Mouse (Mus musculus): ENCODE measurements around the gene Acox2. TPM values are rescaled to one million over a fixed set of nuclear protein-coding genes. Genes with fewer than 3 reads are reported as not detected.
A peak's percentile ranks its signal among the peaks of the same experiment; 100 is the strongest.

Gene Acox2
- polyA plus RNA-seq, 1 experiment from 2014 or later: not detected

- no peak for ATAC-seq (ENCODE audit: insufficient number of reproducible peaks, insufficient read depth, low FRiP score, low read depth)
- Histone ChIP-seq H3K27me3 (ENCODE audit: control insufficient read depth, insufficient read depth, low read length) (no peaks in the 10 kb centered on the region), H3K36me3 (ENCODE audit: control insufficient read depth, insufficient read depth, low read length) (no peaks in the 10 kb centered on the region), H3K9me3 (ENCODE audit: control insufficient read depth, low read length) (no peaks in the 10 kb centered on the region), H3K27ac (replicated peaks in 1 of 2; ENCODE audit: control insufficient read depth in 1 of 2, insufficient read depth in 1 of 2, low read depth in 2 of 2, low read length in 2 of 2) (no peak overlapping the region), H3K4me3 (ENCODE audit: control insufficient read depth in 1 of 2, insufficient read depth in 1 of 2, low read depth in 1 of 2, low read length in 2 of 2) (no peak overlapping the region), H3K4me1 (ENCODE audit: control insufficient read depth in 2 of 2, insufficient read depth in 2 of 2, low read length in 2 of 2) (no peaks in the 10 kb centered on the region), H3K9ac (ENCODE audit: low read length) (no peak overlapping the region), H3K4me2 (ENCODE audit: low read length) (no peak overlapping the region)
- 96% methylated on average over 1 of the region's 1 CpGs for WGBS
These were observed 9.9 kb downstream of the Acox2 start for GRCm38 (mm10) chr14:8249206-8249605.

GRCm38 (mm10) chr14:8246878-8247277 lies 12.3 kb downstream of the Acox2 start:
- H3K9me3 ChIP-seq (ENCODE audit: control insufficient read depth, low read length): no peaks in the 10 kb centered on the region
- no peaks in the 10 kb centered on the region for H3K27me3 ChIP-seq (ENCODE audit: control insufficient read depth, insufficient read depth, low read length)
- WGBS: 75% methylated on average over 8 of the region's 8 CpGs
- H3K4me1 ChIP-seq (ENCODE audit: control insufficient read depth in 2 of 2, insufficient read depth in 2 of 2, low read length in 2 of 2): no peaks in the 10 kb centered on the region
- H3K4me2 ChIP-seq (ENCODE audit: low read length): no peak overlapping the region
- H3K4me3 ChIP-seq (ENCODE audit: control insufficient read depth in 1 of 2, insufficient read depth in 1 of 2, low read depth in 1 of 2, low read length in 2 of 2): no peak overlapping the region
- no peak for ATAC-seq (ENCODE audit: insufficient number of reproducible peaks, insufficient read depth, low FRiP score, low read depth)
- H3K9ac ChIP-seq (ENCODE audit: low read length): no peak overlapping the region
- H3K27ac ChIP-seq (replicated peaks in 1 of 2; ENCODE audit: control insufficient read depth in 1 of 2, insufficient read depth in 1 of 2, low read depth in 2 of 2, low read length in 2 of 2): no peak overlapping the region
- no peaks in the 10 kb centered on the region for H3K36me3 ChIP-seq (ENCODE audit: control insufficient read depth, insufficient read depth, low read length)

- Histone ChIP-seq H3K4me3 (ENCODE audit: control insufficient read depth in 1 of 2, insufficient read depth in 1 of 2, low read depth in 1 of 2, low read length in 2 of 2) (no peak overlapping the region), H3K4me2 (ENCODE audit: low read length) (no peak overlapping the region), H3K27ac (replicated peaks in 1 of 2; ENCODE audit: control insufficient read depth in 1 of 2, insufficient read depth in 1 of 2, low read depth in 2 of 2, low read length in 2 of 2) (no peak overlapping the region), H3K9me3 (ENCODE audit: control insufficient read depth, low read length) (no peaks in the 10 kb centered on the region), H3K36me3 (ENCODE audit: control insufficient read depth, insufficient read depth, low read length) (no peaks in the 10 kb centered on the region), H3K9ac (ENCODE audit: low read length) (no peak overlapping the region), H3K4me1 (ENCODE audit: control insufficient read depth in 2 of 2, insufficient read depth in 2 of 2, low read length in 2 of 2) (no peaks in the 10 kb centered on the region), H3K27me3 (ENCODE audit: control insufficient read depth, insufficient read depth, low read length) (no peaks in the 10 kb centered on the region)
- ATAC-seq (ENCODE audit: insufficient number of reproducible peaks, insufficient read depth, low FRiP score, low read depth): no peak
- 65% methylated on average over 5 of the region's 5 CpGs for WGBS
These were observed 14.9 kb downstream of the Acox2 start for GRCm38 (mm10) chr14:8244211-8244611.

GRCm38 (mm10) chr14:8243136-8243888 lies 15.8 kb downstream of the Acox2 start:
- H3K27ac ChIP-seq (replicated peaks in 1 of 2; ENCODE audit: control insufficient read depth in 1 of 2, insufficient read depth in 1 of 2, low read depth in 2 of 2, low read length in 2 of 2): no peak overlapping the region
- no peak for ATAC-seq (ENCODE audit: insufficient number of reproducible peaks, insufficient read depth, low FRiP score, low read depth)

GRCm38 (mm10) chr14:8242388-8242920 lies 16.7 kb downstream of the Acox2 start:
- no peak overlapping the region for H3K4me3 ChIP-seq (ENCODE audit: control insufficient read depth in 1 of 2, insufficient read depth in 1 of 2, low read depth in 1 of 2, low read length in 2 of 2)
- peak; percentile 59; the same call in 1 of the 2 replicates for ATAC-seq (ENCODE audit: insufficient number of reproducible peaks, insufficient read depth, low FRiP score, low read depth)
- no peaks in the 10 kb centered on the region for H3K9me3 ChIP-seq (ENCODE audit: control insufficient read depth, low read length)
- 49% methylated on average over 5 of the region's 5 CpGs for WGBS
- H3K36me3 ChIP-seq (ENCODE audit: control insufficient read depth, insufficient read depth, low read length): no peaks in the 10 kb centered on the region
- no peak overlapping the region for H3K4me2 ChIP-seq (ENCODE audit: low read length)
- H3K4me1 ChIP-seq (ENCODE audit: control insufficient read depth in 2 of 2, insufficient read depth in 2 of 2, low read length in 2 of 2): no peaks in the 10 kb centered on the region
- H3K27ac ChIP-seq (replicated peaks in 1 of 2; ENCODE audit: control insufficient read depth in 1 of 2, insufficient read depth in 1 of 2, low read depth in 2 of 2, low read length in 2 of 2): no peak overlapping the region
- no peaks in the 10 kb centered on the region for H3K27me3 ChIP-seq (ENCODE audit: control insufficient read depth, insufficient read depth, low read length)
- H3K9ac ChIP-seq (ENCODE audit: low read length): no peak overlapping the region

More at GRCm38 (mm10) chr14:8243136-8243888, 15.8 kb downstream of the Acox2 start:
- Histone ChIP-seq H3K9me3 (ENCODE audit: control insufficient read depth, low read length) (no peaks in the 10 kb centered on the region), H3K4me1 (ENCODE audit: control insufficient read depth in 2 of 2, insufficient read depth in 2 of 2, low read length in 2 of 2) (no peaks in the 10 kb centered on the region), H3K4me2 (ENCODE audit: low read length) (no peak overlapping the region), H3K27me3 (ENCODE audit: control insufficient read depth, insufficient read depth, low read length) (no peaks in the 10 kb centered on the region), H3K4me3 (ENCODE audit: control insufficient read depth in 1 of 2, insufficient read depth in 1 of 2, low read depth in 1 of 2, low read length in 2 of 2) (no peak overlapping the region), H3K36me3 (ENCODE audit: control insufficient read depth, insufficient read depth, low read length) (no peaks in the 10 kb centered on the region), H3K9ac (ENCODE audit: low read length) (no peak overlapping the region)
- WGBS: 65% methylated on average over 8 of the region's 8 CpGs

- Histone ChIP-seq H3K27me3 (ENCODE audit: control insufficient read depth, insufficient read depth, low read length) (no peaks in the 10 kb centered on the region), H3K36me3 (ENCODE audit: control insufficient read depth, insufficient read depth, low read length) (no peaks in the 10 kb centered on the region), H3K4me2 (ENCODE audit: low read length) (no peak overlapping the region), H3K9ac (ENCODE audit: low read length) (no peak overlapping the region), H3K9me3 (ENCODE audit: control insufficient read depth, low read length) (no peaks in the 10 kb centered on the region), H3K4me3 (ENCODE audit: control insufficient read depth in 1 of 2, insufficient read depth in 1 of 2, low read depth in 1 of 2, low read length in 2 of 2) (no peak overlapping the region), H3K4me1 (ENCODE audit: control insufficient read depth in 2 of 2, insufficient read depth in 2 of 2, low read length in 2 of 2) (no peaks in the 10 kb centered on the region), H3K27ac (replicated peaks in 1 of 2; ENCODE audit: control insufficient read depth in 1 of 2, insufficient read depth in 1 of 2, low read depth in 2 of 2, low read length in 2 of 2) (no peak overlapping the region)
- ATAC-seq (ENCODE audit: insufficient number of reproducible peaks, insufficient read depth, low FRiP score, low read depth): no peak
These were observed 17.3 kb downstream of the Acox2 start for GRCm38 (mm10) chr14:8241816-8242215.

GRCm38 (mm10) chr14:8233252-8233651 lies 25.9 kb downstream of the Acox2 start:
- 0 out of 2 replicates have a peak, but pooled peaks have one; percentile 50 for ATAC-seq (ENCODE audit: insufficient number of reproducible peaks, insufficient read depth, low FRiP score, low read depth)

More at GRCm38 (mm10) chr14:8233252-8233651, 25.9 kb downstream of the Acox2 start:
- peaks cover 5 to 9% of the 10 kb centered on the region in 2 experiments; a peak in 3 of 4 replicates for H3K4me1 ChIP-seq (ENCODE audit: control insufficient read depth in 2 of 2, insufficient read depth in 2 of 2, low read length in 2 of 2)
- H3K36me3 ChIP-seq (ENCODE audit: control insufficient read depth, insufficient read depth, low read length): no peaks in the 10 kb centered on the region
- H3K4me3 ChIP-seq (ENCODE audit: control insufficient read depth in 1 of 2, insufficient read depth in 1 of 2, low read depth in 1 of 2, low read length in 2 of 2): no peak overlapping the region
- H3K4me2 ChIP-seq (ENCODE audit: low read length): no peak overlapping the region
- 3% methylated on average over 1 of the region's 1 CpGs for WGBS
- H3K9me3 ChIP-seq (ENCODE audit: control insufficient read depth, low read length): no peaks in the 10 kb centered on the region
- no peaks in the 10 kb centered on the region for H3K27me3 ChIP-seq (ENCODE audit: control insufficient read depth, insufficient read depth, low read length)
- H3K9ac ChIP-seq (ENCODE audit: low read length): no peak overlapping the region
- H3K27ac ChIP-seq (replicated peaks in 1 of 2; ENCODE audit: control insufficient read depth in 1 of 2, insufficient read depth in 1 of 2, low read depth in 2 of 2, low read length in 2 of 2): no peak overlapping the region

Measured in heart, embryonic 14.5 days (tissue).